Mouse (Mus musculus) embryonic facial prominence, embryonic 13.5 days (tissue): ENCODE results near the gene Flt3. TPM values are rescaled to one million over a fixed set of nuclear protein-coding genes. Genes with fewer than 3 reads are reported as not detected.

Source experiments
- ATAC-seq: fragments of 200-750 bp; cut with Nextera tagmentation; 2 replicates; pipeline ENCODE4 v1.8.0; 2017; ENCODE audit warnings: low read depth; ENCODE audit not compliant: insufficient number of reproducible peaks, insufficient read depth, low FRiP score, low TSS enrichment
- H3K27ac ChIP-seq: fragments of 300-500 bp; sonication (generic); 2 replicates; pipeline ENCODE4 v1.5.1; 2015; ENCODE audit warnings: moderate library complexity, mild to moderate bottlenecking, inconsistent platforms
- H3K27me3 ChIP-seq: fragments of 300-500 bp; sonication (generic); 2 replicates; pipeline ENCODE4 v1.6.1; 2015; ENCODE audit warnings: mild to moderate bottlenecking, inconsistent platforms
- H3K36me3 ChIP-seq: fragments of 300-500 bp; sonication (generic); 2 replicates; pipeline ENCODE4 v1.6.1; 2015; ENCODE audit warnings: mild to moderate bottlenecking, inconsistent platforms
- H3K4me1 ChIP-seq: fragments of 300-500 bp; sonication (generic); 2 replicates; pipeline ENCODE4 v1.6.1; 2015; ENCODE audit warnings: inconsistent platforms
- H3K4me2 ChIP-seq: fragments of 300-500 bp; sonication (generic); 2 replicates; pipeline ENCODE4 v1.6.1; 2015; ENCODE audit warnings: moderate library complexity, mild to moderate bottlenecking, inconsistent platforms
- H3K4me3 ChIP-seq: fragments of 300-500 bp; sonication (generic); 2 replicates; pipeline ENCODE4 v1.5.1; 2015; ENCODE audit warnings: mild to moderate bottlenecking, inconsistent platforms
- H3K9ac ChIP-seq: fragments of 300-500 bp; sonication (generic); 2 replicates; pipeline ENCODE4 v1.6.1; 2015; ENCODE audit warnings: mild to moderate bottlenecking, inconsistent platforms
- H3K9me3 ChIP-seq: fragments of 300-500 bp; sonication (generic); 2 replicates; pipeline ENCODE4 v1.6.1; 2016; ENCODE audit warnings: inconsistent platforms
- WGBS: fragments of 180-500 bp; shearing (Covaris S2); methylation state at CpG from one replicate; pipeline ENCODE4 v1.1.7; 2015; ENCODE audit warnings: mixed read lengths; 5-methylcytosine and 5-hydroxymethylcytosine counted together
- polyA plus RNA-seq: library from polyadenylated mRNA; unstranded; fragments of >200 nt; fragmentation: Nextera tagmentation; extraction: Ambion mirVana; gene quantifications from 2 replicates; pipeline ENCODE4 v1.2.1, GENCODE M21; 2015

Flt3 gene
- polyA plus RNA-seq, 1 experiment from 2014 or later, result 0.25 TPM

GRCm38 (mm10) chr5:147432927-147433326 is 32.6 kb upstream of the Flt3 start:
- no peak for ATAC-seq
- Histone ChIP-seq H3K27ac (no peak overlapping the region), H3K36me3 (no peaks in the 10 kb centered on the region), H3K4me3 (no peak overlapping the region), H3K4me2 (peak overlapping the region; percentile 38; the same call in 1 of the 2 replicates), H3K9me3 (no peaks in the 10 kb centered on the region), H3K4me1 (peaks cover 47% of the 10 kb centered on the region), H3K9ac (no peak overlapping the region), H3K27me3 (no peaks in the 10 kb centered on the region)
- WGBS, result 86% methylated on average over 8 of the region's 8 CpGs

GRCm38 (mm10) chr5:147430936-147431839 is 30.9 kb upstream of the Flt3 start:
- peak overlapping the region; percentile 98 for H3K27ac ChIP-seq
- peak; percentile 58 for ATAC-seq
- H3K4me3 ChIP-seq, result peak overlapping the region; percentile 98
- H3K27me3 ChIP-seq, result no peaks in the 10 kb centered on the region
- peak overlapping the region; percentile 75 for H3K4me2 ChIP-seq
- H3K9me3 ChIP-seq, result no peaks in the 10 kb centered on the region
- H3K4me1 ChIP-seq, result peaks cover 39% of the 10 kb centered on the region
- peak overlapping the region; percentile 96 for H3K9ac ChIP-seq
- WGBS, result under 1% methylated on average over 68 of the region's 68 CpGs
- no peaks in the 10 kb centered on the region for H3K36me3 ChIP-seq

- peak; percentile 78 for ATAC-seq
- WGBS, result under 1% methylated on average over 64 of the region's 91 CpGs
- H3K36me3 ChIP-seq, result no peaks in the 10 kb centered on the region
- peaks cover 33% of the 10 kb centered on the region for H3K4me1 ChIP-seq
- no peaks in the 10 kb centered on the region for H3K9me3 ChIP-seq
- peak overlapping the region; percentile 75 for H3K4me2 ChIP-seq
- peak overlapping the region; percentile 98 for H3K4me3 ChIP-seq
- H3K27me3 ChIP-seq, result no peaks in the 10 kb centered on the region
- peak overlapping the region; percentile 96 for H3K9ac ChIP-seq
- H3K27ac ChIP-seq, result peak overlapping the region; percentile 98
These were observed 30.2 kb upstream of the Flt3 start for GRCm38 (mm10) chr5:147430361-147430935.

- Histone ChIP-seq H3K27me3 (no peaks in the 10 kb centered on the region), H3K4me1 (peaks cover 26% of the 10 kb centered on the region), H3K27ac (peak within 1 kb of the TSS; percentile 98), H3K9me3 (no peaks in the 10 kb centered on the region), H3K4me2 (peak within 1 kb of the TSS; percentile 75), H3K4me3 (peak within 1 kb of the TSS; percentile 98), H3K9ac (peak within 1 kb of the TSS; percentile 96), H3K36me3 (no peaks in the 10 kb centered on the region)
- ATAC-seq, result peak; percentile 78
- under 1% methylated on average over 51 of the region's 51 CpGs for WGBS
These were observed 29.4 kb upstream of the Flt3 start, which contains the start of gene Pan3 for GRCm38 (mm10) chr5:147429535-147430305. TSS of gene Pan3 (plus strand) at chr5:147430161.

GRCm38 (mm10) chr5:147426048-147426805 is 25.9 kb upstream of the Flt3 start:
- Histone ChIP-seq H3K27me3 (no peaks in the 10 kb centered on the region), H3K9ac (no peak overlapping the region), H3K36me3 (no peaks in the 10 kb centered on the region), H3K9me3 (no peaks in the 10 kb centered on the region), H3K4me2 (no peak overlapping the region), H3K4me3 (no peak overlapping the region), H3K27ac (no peak overlapping the region), H3K4me1 (peaks cover 7% of the 10 kb centered on the region)
- ATAC-seq, result no peak
- 81% methylated on average over 4 of the region's 4 CpGs for WGBS

GRCm38 (mm10) chr5:147423612-147424011 is 23.3 kb upstream of the Flt3 start:
- 32% methylated on average over 6 of the region's 6 CpGs for WGBS
- Histone ChIP-seq H3K9me3 (no peaks in the 10 kb centered on the region), H3K27me3 (no peaks in the 10 kb centered on the region), H3K9ac (no peak overlapping the region), H3K4me2 (no peak overlapping the region), H3K27ac (no peak overlapping the region), H3K36me3 (no peaks in the 10 kb centered on the region), H3K4me1 (no peaks in the 10 kb centered on the region), H3K4me3 (no peak overlapping the region)
- no peak for ATAC-seq

- no peak overlapping the region for H3K27ac ChIP-seq
- no peak overlapping the region for H3K4me3 ChIP-seq
- no peaks in the 10 kb centered on the region for H3K27me3 ChIP-seq
- no peaks in the 10 kb centered on the region for H3K9me3 ChIP-seq
- 30% methylated on average over 10 of the region's 10 CpGs for WGBS
- H3K36me3 ChIP-seq, result no peaks in the 10 kb centered on the region
- no peak overlapping the region for H3K9ac ChIP-seq
- H3K4me2 ChIP-seq, result no peak overlapping the region
- no peak for ATAC-seq
- H3K4me1 ChIP-seq, result no peaks in the 10 kb centered on the region
These were observed 18.3 kb upstream of the Flt3 start for GRCm38 (mm10) chr5:147418394-147419121.

GRCm38 (mm10) chr5:147417986-147418385 is 17.7 kb upstream of the Flt3 start:
- H3K27me3 ChIP-seq, result no peaks in the 10 kb centered on the region
- H3K4me2 ChIP-seq, result no peak overlapping the region
- H3K36me3 ChIP-seq, result no peaks in the 10 kb centered on the region
- H3K27ac ChIP-seq, result no peak overlapping the region
- 71% methylated on average over 1 of the region's 1 CpGs for whole genome bisulfite sequencing
- H3K9ac ChIP-seq, result no peak overlapping the region
- no peaks in the 10 kb centered on the region for H3K4me1 ChIP-seq
- H3K4me3 ChIP-seq, result no peak overlapping the region
- H3K9me3 ChIP-seq, result no peaks in the 10 kb centered on the region
- ATAC-seq, result no peak

GRCm38 (mm10) chr5:147410585-147410984 is 10.3 kb upstream of the Flt3 start:
- H3K9me3 ChIP-seq, result no peaks in the 10 kb centered on the region
- 79% methylated on average over 6 of the region's 6 CpGs for WGBS
- H3K4me1 ChIP-seq, result no peaks in the 10 kb centered on the region
- H3K9ac ChIP-seq, result no peak overlapping the region
- H3K36me3 ChIP-seq, result no peaks in the 10 kb centered on the region
- no peaks in the 10 kb centered on the region for H3K27me3 ChIP-seq
- no peak for ATAC-seq
- H3K27ac ChIP-seq, result no peak overlapping the region
- H3K4me2 ChIP-seq, result no peak overlapping the region
- H3K4me3 ChIP-seq, result no peak overlapping the region

GRCm38 (mm10) chr5:147408731-147409130 is 8.4 kb upstream of the Flt3 start:
- Histone ChIP-seq H3K9ac (no peak overlapping the region), H3K4me3 (0 out of 2 replicates have a peak overlapping the region, but pooled peaks have one; percentile 9), H3K4me2 (peak overlapping the region; percentile 31; the same call in 1 of the 2 replicates), H3K9me3 (no peaks in the 10 kb centered on the region), H3K4me1 (no peaks in the 10 kb centered on the region), H3K27me3 (no peaks in the 10 kb centered on the region), H3K36me3 (no peaks in the 10 kb centered on the region), H3K27ac (no peak overlapping the region)
- 67% methylated on average over 29 of the region's 29 CpGs for WGBS
- no peak for ATAC-seq
